Mouse (Mus musculus) neutrophil, adult 59 days (primary cell): ENCODE measurements around the gene 1700020A23Rik. TPM values are rescaled to one million over a fixed set of nuclear protein-coding genes. Genes with fewer than 3 reads are reported as not detected.

Experiments
- total RNA-seq, 2 experiments: library from RNA; stranded (reverse); gene quantifications; 1 replicate in 1 of 2; 2 replicates in 1 of 2; pipeline ENCODE4 v1.2.4; 2023

Gene 1700020A23Rik
- not detected for total RNA-seq

DNA sequence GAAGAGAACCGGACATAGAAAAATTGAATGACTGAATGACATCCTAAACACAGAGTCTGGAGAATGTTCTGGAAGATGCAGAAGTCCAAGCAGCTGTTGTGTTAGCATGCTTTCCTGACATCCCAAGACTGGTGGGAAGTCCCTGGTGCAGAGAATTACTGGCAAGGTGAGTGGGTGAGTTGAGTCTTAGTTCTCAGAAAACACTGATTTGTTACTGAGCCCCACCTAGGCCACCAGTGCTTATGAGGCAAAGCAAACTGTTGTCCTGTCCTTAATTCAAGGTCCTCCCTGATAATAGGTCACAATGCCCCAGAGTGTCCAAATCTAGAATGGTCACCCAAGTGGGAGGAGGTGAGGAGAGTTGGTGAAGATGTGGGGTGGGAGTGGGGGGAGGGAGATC, at the start of gene 1700020A23Rik, which contains the start of gene Gm28372:
Gene 1700020A23Rik (plus strand): TSS at position 321 of the 400 bp plus-strand sequence.
Gene Gm28372 (plus strand): TSS at position 301 of the 400 bp plus-strand sequence.

DNA sequence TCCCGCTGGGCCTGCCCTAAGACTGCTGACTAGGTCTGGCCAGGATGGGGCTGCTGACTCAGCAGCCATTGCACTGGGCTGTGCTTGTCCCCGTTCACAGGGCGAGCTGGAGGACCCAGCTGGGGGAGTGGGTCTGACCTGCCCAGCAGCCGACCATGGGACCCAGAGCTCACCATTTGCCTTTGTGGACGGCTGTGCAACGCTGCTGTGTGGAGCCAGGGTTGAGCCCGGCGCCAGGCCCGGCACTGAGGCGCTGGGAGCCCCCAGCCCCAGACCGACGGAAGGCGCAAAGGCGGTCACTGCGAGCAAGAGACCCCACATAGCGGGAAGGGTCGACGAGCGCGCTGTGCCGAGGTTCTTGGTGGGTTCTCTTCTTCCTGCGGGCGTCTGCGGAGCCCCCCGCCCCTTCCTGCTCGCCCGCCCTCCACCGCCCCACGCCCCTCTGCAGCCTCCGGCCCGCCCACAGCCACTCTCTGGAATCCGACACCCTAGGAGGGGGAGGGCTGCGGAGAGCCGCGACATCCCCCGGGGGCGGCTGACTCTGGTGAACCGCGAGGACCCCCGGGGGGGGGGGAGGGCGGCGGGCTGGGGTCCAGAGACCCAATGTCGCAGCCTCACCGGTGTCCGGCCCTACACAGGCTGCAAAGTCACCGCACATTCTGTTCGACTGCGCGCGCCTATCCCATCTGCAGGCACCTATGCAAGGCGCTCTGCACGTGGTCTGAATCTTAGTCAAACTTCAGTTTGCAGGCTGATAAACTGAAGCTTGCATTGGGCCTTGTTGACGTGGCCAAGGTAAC, 7.7 kb upstream of the 1700020A23Rik start, which contains the start of gene Cpxm1:
Gene Cpxm1 (minus strand): TSS at position 389 of the 800 bp plus-strand sequence.

DNA sequence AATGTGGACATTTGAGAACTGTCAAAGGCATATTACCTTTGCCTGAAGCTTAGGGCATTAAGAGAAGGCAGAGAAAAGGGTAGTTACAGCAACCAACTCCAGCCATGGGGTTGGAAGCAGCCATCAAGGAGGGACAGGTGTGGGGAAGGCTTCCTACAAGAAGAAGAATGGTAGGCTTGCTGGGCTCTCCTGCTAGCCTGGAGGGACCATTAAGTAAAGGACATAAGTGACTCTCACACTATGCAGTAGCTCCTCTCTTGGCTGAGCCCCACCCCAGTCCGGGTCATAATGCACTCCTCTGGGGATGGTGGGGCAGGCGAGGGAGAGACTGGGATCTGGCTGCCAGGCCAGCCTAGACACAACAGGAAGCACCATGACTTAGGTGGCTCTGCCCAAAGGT, 1.1 kb downstream of the 1700020A23Rik start, which contains the start of gene Tmem239:
Gene Tmem239 (plus strand): TSS at position 301 of the 400 bp plus-strand sequence.

GRCm38 (mm10) chr2:130424126-130424853, 19.2 kb downstream of the 1700020A23Rik start, which contains the start of the genes Vps16 and Pced1a:
TSS of gene Vps16 (plus strand) at chr2:130424339.
TSS of gene Pced1a (minus strand) at chr2:130424701.

DNA sequence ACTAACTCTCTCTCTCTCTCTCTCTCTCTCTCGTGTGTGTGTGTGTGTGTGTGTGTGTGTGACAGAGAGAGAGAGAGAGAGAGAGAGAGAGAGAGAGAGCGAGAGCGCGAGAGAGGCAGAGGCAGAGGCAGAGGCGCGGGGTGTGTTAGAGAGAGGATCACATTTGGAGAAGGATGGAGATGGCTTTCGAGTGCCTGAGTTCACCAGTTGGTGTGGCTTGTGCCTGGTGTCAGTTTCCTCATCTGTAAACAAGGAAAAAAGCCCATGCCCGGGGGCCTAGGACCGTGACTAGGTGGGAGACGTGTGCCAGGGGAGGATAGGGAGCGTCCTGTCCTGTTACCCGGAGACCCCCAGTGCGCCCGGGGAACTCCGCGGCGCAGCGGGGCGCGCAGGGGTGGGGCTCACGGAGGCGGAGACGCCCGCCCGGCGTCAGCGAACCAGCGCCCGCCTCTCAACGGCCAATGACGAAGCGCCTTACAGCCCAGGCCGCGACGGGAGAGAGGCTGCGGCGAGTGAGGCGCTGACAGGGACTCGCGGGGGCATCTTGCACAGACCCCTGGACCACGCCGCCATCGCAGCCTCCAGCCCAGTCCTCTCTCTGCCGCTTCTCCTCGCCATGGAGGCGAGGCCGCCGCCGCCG, 44.9 kb downstream of the 1700020A23Rik start, which contains the start of gene Ptpra:
Gene Ptpra (plus strand): TSS at position 485 of the 640 bp plus-strand sequence.

Other genes starting within 250 kb of the 1700020A23Rik start
- gene Snrpb, start 225.9 kb upstream of the 1700020A23Rik start, total RNA-seq, result 100 to 1,000 TPM; 133 to 151 TPM
- gene Tmc2, start 210.1 kb upstream of the 1700020A23Rik start, total RNA-seq, result not detected
- 10 to 100 TPM; 91.5 to 93.1 TPM for gene Nop56, start 130.8 kb upstream of the 1700020A23Rik start, total RNA-seq
- 10 to 100 TPM; 55.4 to 66.4 TPM for gene Idh3b, start 120.7 kb upstream of the 1700020A23Rik start, total RNA-seq
- not detected for gene Ebf4, start 110.1 kb upstream of the 1700020A23Rik start, total RNA-seq
- gene Cpxm1, start 7.7 kb upstream of the 1700020A23Rik start, total RNA-seq, result under 1 TPM in 1 of 2 experiments, not detected in 1; 0.98 TPM
- gene Gm28372, start within 50 bp of the 1700020A23Rik start, total RNA-seq, result not detected
- gene Tmem239, start 1.2 kb downstream of the 1700020A23Rik start, total RNA-seq, result not detected
- gene Vps16, start 19.1 kb downstream of the 1700020A23Rik start, total RNA-seq, result 10 to 100 TPM; 61.4 to 71.7 TPM
- 10 to 100 TPM; 13.5 to 16.4 TPM for gene Pced1a, start 19.4 kb downstream of the 1700020A23Rik start, total RNA-seq
- gene Ptpra, start 45.0 kb downstream of the 1700020A23Rik start, total RNA-seq, result 10 to 100 TPM; 80.7 to 83.5 TPM
- gene Mrps26, start 158.5 kb downstream of the 1700020A23Rik start, total RNA-seq, result 10 to 100 TPM; 28.4 to 29.3 TPM
- gene Oxt, start 170.9 kb downstream of the 1700020A23Rik start, total RNA-seq, result not detected
- not detected for gene Avp, start 177.3 kb downstream of the 1700020A23Rik start, total RNA-seq
- 1 to 10 TPM; 3.8 to 4.4 TPM for gene Fastkd5, start 224.8 kb downstream of the 1700020A23Rik start, total RNA-seq
- 1 to 10 TPM; 2.8 to 3.2 TPM for gene Ubox5, start 224.8 kb downstream of the 1700020A23Rik start, total RNA-seq
- gene Lzts3, start 237.5 kb downstream of the 1700020A23Rik start, total RNA-seq, result under 1 TPM; 0.73 to 0.78 TPM